Mouse (Mus musculus) left cerebral cortex, postnatal 10 days (tissue): ENCODE data around the gene Arfrp1. TPM values are rescaled to one million over a fixed set of nuclear protein-coding genes. Genes with fewer than 3 reads are reported as not detected.
A peak's percentile ranks its signal among the peaks of the same experiment; 100 is the strongest.

Experiments
- DNase-seq, 2 experiments: peaks; one replicate each; pipeline ENCODE4 v3.0.0; 2021 to 2022; ENCODE audit warnings: low spot score in 2 of 2, mixed read lengths in 1 of 2; ENCODE audit errors: extremely low spot score in 1 of 2
- intact Hi-C: fragments of 180-260 bp; cut with DNase I; formaldehyde crosslinking; loops from one replicate; pipeline ENCODE4 v1.15.1; 2025
- total RNA-seq, 2 experiments: library from RNA; stranded (reverse); gene quantifications; 2 replicates each; pipeline ENCODE4 v1.2.3; 2021

The Arfrp1 gene
- total RNA-seq, 2 experiments from 2014 or later = 39.8 to 44.2 TPM

GRCm38 (mm10) chr2:181381107-181381506 is 15.9 kb upstream of the Arfrp1 start:
- DNase-seq = no peak

GRCm38 (mm10) chr2:181380251-181380650 is 15.0 kb upstream of the Arfrp1 start:
- intact Hi-C loops = no loop called here
- DNase-seq = no peak

More at GRCm38 (mm10) chr2:181381107-181381506, 15.9 kb upstream of the Arfrp1 start:
- intact Hi-C loops = no loop called here

- no peak for DNase-seq
- intact Hi-C loops = no loop called here
These were observed 14.6 kb upstream of the Arfrp1 start, which contains the start of gene Lime1 for GRCm38 (mm10) chr2:181379778-181380177. TSS of gene Lime1 (plus strand) at chr2:181380078.

- DNase-seq = no peak
- intact Hi-C loops = no loop called here
These were observed 13.5 kb upstream of the Arfrp1 start for GRCm38 (mm10) chr2:181378701-181379100.

GRCm38 (mm10) chr2:181377230-181377629 is 12.0 kb upstream of the Arfrp1 start:
- intact Hi-C loops = no loop called here
- DNase-seq = no peak

GRCm38 (mm10) chr2:181375787-181376186 is 10.6 kb upstream of the Arfrp1 start:
- no peak for DNase-seq
- intact Hi-C loops = no loop called here

- DNase-seq = no peak
- intact Hi-C loops = no loop called here
These were observed 4.8 kb upstream of the Arfrp1 start for GRCm38 (mm10) chr2:181370001-181370400.

- intact Hi-C loops = no loop called here
- peak in 1 of 2 experiments; percentile 44 for DNase-seq
These were observed 461 bp upstream of the Arfrp1 start for GRCm38 (mm10) chr2:181365655-181366075.

GRCm38 (mm10) chr2:181364487-181364859 is 731 bp downstream of the Arfrp1 start:
- no peak for DNase-seq
- intact Hi-C loops = no loop called here

- no peak for DNase-seq
- intact Hi-C loops = no loop called here
These were observed 1.3 kb downstream of the Arfrp1 start for GRCm38 (mm10) chr2:181363946-181364345.

GRCm38 (mm10) chr2:181356780-181357179 is 8.4 kb downstream of the Arfrp1 start:
- DNase-seq = no peak
- intact Hi-C loops = no loop called here

GRCm38 (mm10) chr2:181342766-181343165 is 22.4 kb downstream of the Arfrp1 start:
- no peak for DNase-seq
- intact Hi-C loops = no loop called here

- intact Hi-C loops = no loop called here
- no peak for DNase-seq
These were observed 24.8 kb downstream of the Arfrp1 start for GRCm38 (mm10) chr2:181340426-181340825.

- DNase-seq = peak; percentile 59 to 65
- intact Hi-C loops = loop anchor here (5.0 kb wide), 1 partner anchor 147 kb away; the partner anchor contains the start of gene Ppdpf
These were observed 31.2 kb downstream of the Arfrp1 start for GRCm38 (mm10) chr2:181334023-181334422.

GRCm38 (mm10) chr2:181332542-181332941 is 32.7 kb downstream of the Arfrp1 start:
- DNase-seq = no peak

GRCm38 (mm10) chr2:181326098-181326497 is 39.1 kb downstream of the Arfrp1 start:
- DNase-seq = no peak
- intact Hi-C loops = no loop called here

More at GRCm38 (mm10) chr2:181332542-181332941, 32.7 kb downstream of the Arfrp1 start:
- intact Hi-C loops = loop anchor here (5.0 kb wide), 1 partner anchor 145 kb away; the partner anchor contains the start of gene Ppdpf

- intact Hi-C loops = no loop called here
- DNase-seq = no peak
These were observed 43.1 kb downstream of the Arfrp1 start for GRCm38 (mm10) chr2:181322136-181322535.

- no peak for DNase-seq
- intact Hi-C loops = no loop called here
These were observed 45.1 kb downstream of the Arfrp1 start for GRCm38 (mm10) chr2:181320103-181320499.

GRCm38 (mm10) chr2:181319248-181320102 is 45.7 kb downstream of the Arfrp1 start, which contains the start of gene Rtel1:
TSS of gene Rtel1 (plus strand) at chr2:181319739.
- DNase-seq = peak; percentile 81 to 89
- intact Hi-C loops = no loop called here
